Mouse (Mus musculus) cerebellum, adult 2 months (tissue): ENCODE measurements around the gene Anp32e.
A peak's percentile ranks its signal among the peaks of the same experiment; 100 is the strongest.

Experiments
- CTCF ChIP-seq: fragments of 200-500 bp; IDR thresholded peaks from 2 replicates; pipeline ENCODE4 v1.5.1; 2011; ENCODE audit warnings: low read depth, mild to moderate bottlenecking, control low read depth, low read length, moderate library complexity, borderline replicate concordance; ENCODE audit not compliant: insufficient read depth
- POLR2A ChIP-seq: fragments of 200-500 bp; IDR thresholded peaks from 2 replicates; pipeline ENCODE4 v1.6.1; 2011; ENCODE audit warnings: low read length, control low read depth, borderline replicate concordance; ENCODE audit not compliant: insufficient read depth

GRCm38 (mm10) chr3:95994381-95994846, 65.4 kb downstream of the Anp32e start:
- TF ChIP-seq POLR2A = peak; percentile 27; the same call in 1 of the 2 replicates
- TF ChIP-seq CTCF = no peak
